Mouse (Mus musculus) mature B cell (primary cell): ENCODE data around the gene Dstn.

Experiments
- in situ Hi-C: fragments of 300-500 bp; cut with MboI; formaldehyde crosslinking; loops from 2 replicates; pipeline ENCODE4 v1.14.3; 2019

The Dstn gene

GRCm38 (mm10) chr2:143914760-143915599 is at the start of gene Dstn:
Gene Dstn (plus strand): TSS chr2:143915320.
- in situ Hi-C loops: no loop called here

GRCm38 (mm10) chr2:143867326-143867725 is 47.8 kb upstream of the Dstn start:
- in situ Hi-C loops: no loop called here

- in situ Hi-C loops: no loop called here
Observed at GRCm38 (mm10) chr2:143870936-143871688, 44.0 kb upstream of the Dstn start.

GRCm38 (mm10) chr2:143876026-143876425 is 39.1 kb upstream of the Dstn start:
- in situ Hi-C loops: no loop called here

GRCm38 (mm10) chr2:143876929-143877632 is 38.0 kb upstream of the Dstn start:
- in situ Hi-C loops: no loop called here

- in situ Hi-C loops: no loop called here
Observed at GRCm38 (mm10) chr2:143879311-143879710, 35.8 kb upstream of the Dstn start.

GRCm38 (mm10) chr2:143882002-143882401 is 33.1 kb upstream of the Dstn start:
- in situ Hi-C loops: no loop called here

- in situ Hi-C loops: no loop called here
Observed at GRCm38 (mm10) chr2:143882606-143883288, 32.4 kb upstream of the Dstn start.

GRCm38 (mm10) chr2:143889131-143889859 is 25.8 kb upstream of the Dstn start:
- in situ Hi-C loops: no loop called here

- in situ Hi-C loops: no loop called here
Observed at GRCm38 (mm10) chr2:143889860-143890433, 25.2 kb upstream of the Dstn start.

- in situ Hi-C loops: no loop called here
Observed at GRCm38 (mm10) chr2:143891302-143892048, 23.6 kb upstream of the Dstn start.

GRCm38 (mm10) chr2:143899470-143900220 is 15.5 kb upstream of the Dstn start:
- in situ Hi-C loops: no loop called here

- in situ Hi-C loops: no loop called here
Observed at GRCm38 (mm10) chr2:143900821-143901351, 14.2 kb upstream of the Dstn start.

- in situ Hi-C loops: no loop called here
Observed at GRCm38 (mm10) chr2:143903376-143904045, 11.6 kb upstream of the Dstn start.

- in situ Hi-C loops: no loop called here
Observed at GRCm38 (mm10) chr2:143904896-143905295, 10.2 kb upstream of the Dstn start.

GRCm38 (mm10) chr2:143909230-143909629 is 5.9 kb upstream of the Dstn start:
- in situ Hi-C loops: no loop called here

- in situ Hi-C loops: no loop called here
Observed at GRCm38 (mm10) chr2:143912199-143912598, 2.9 kb upstream of the Dstn start.

- in situ Hi-C loops: no loop called here
Observed at GRCm38 (mm10) chr2:143914221-143914620, 899 bp upstream of the Dstn start.
